Mouse (Mus musculus) liver, embryonic 14.5 days (tissue): Measurements from ENCODE around the gene Dnm3. TPM values are rescaled to one million over a fixed set of nuclear protein-coding genes. Genes with fewer than 3 reads are reported as not detected.

Source experiments
- ATAC-seq: fragments of 200-750 bp; cut with Nextera tagmentation; 2 replicates; pipeline ENCODE4 v1.8.0; 2017; ENCODE audit warnings: moderate number of reproducible peaks, mild to moderate bottlenecking, moderate library complexity; ENCODE audit not compliant: insufficient read depth
- DNase-seq, 3 experiments: peaks; one replicate each; pipeline ENCODE4 v3.0.0-alpha.2; 2012 to 2013; ENCODE audit warnings: low read depth in 3 of 3, low spot score in 3 of 3
- H3K27ac ChIP-seq: fragments of 300-500 bp; sonication (generic); 2 replicates; pipeline ENCODE4 v1.5.1; 2014; ENCODE audit warnings: moderate library complexity, mild to moderate bottlenecking, control low read depth, inconsistent platforms
- H3K27me3 ChIP-seq: fragments of 300-500 bp; sonication (generic); 2 replicates; pipeline ENCODE4 v1.6.1; 2014; ENCODE audit warnings: mild to moderate bottlenecking, low read length, moderate library complexity; ENCODE audit not compliant: control insufficient read depth, insufficient read depth
- H3K36me3 ChIP-seq: fragments of 300-500 bp; sonication (generic); replicated peaks from 2 replicates; pipeline ENCODE4 v1.6.1; 2014; ENCODE audit warnings: low read depth; ENCODE audit not compliant: control insufficient read depth, insufficient read depth
- H3K4me1 ChIP-seq, 2 experiments: fragments of 200-500 bp in 1 of 2; fragments of 300-500 bp in 1 of 2; sonication (generic) in 1 of 2; replicated peaks; 2 replicates each; pipeline ENCODE4 v1.6.1; 2012 to 2014; ENCODE audit warnings: antibody characterized with exemption in 1 of 2, inconsistent platforms in 1 of 2, low read length in 1 of 2; ENCODE audit not compliant: control insufficient read depth in 2 of 2, insufficient read depth in 2 of 2
- H3K4me2 ChIP-seq: fragments of 300-500 bp; sonication (generic); 2 replicates; pipeline ENCODE4 v1.6.1; 2014; ENCODE audit warnings: low read depth, mild to moderate bottlenecking, control low read depth, moderate library complexity
- H3K4me3 ChIP-seq, 2 experiments: fragments of 200-500 bp in 1 of 2; fragments of 300-500 bp in 1 of 2; sonication (generic) in 1 of 2; 2 replicates each; pipeline ENCODE4 v1.5.1; 2012 to 2014; ENCODE audit warnings: low read depth in 2 of 2, low read length in 2 of 2, mild to moderate bottlenecking in 2 of 2, control low read depth in 1 of 2, inconsistent platforms in 1 of 2, moderate library complexity in 1 of 2; ENCODE audit not compliant: insufficient read depth in 1 of 2
- H3K9ac ChIP-seq: fragments of 300-500 bp; sonication (generic); replicated peaks from 2 replicates; pipeline ENCODE4 v1.6.1; 2014; ENCODE audit warnings: mild to moderate bottlenecking, control low read depth, moderate library complexity
- H3K9me3 ChIP-seq: fragments of 300-500 bp; sonication (generic); 2 replicates; pipeline ENCODE4 v1.6.1; 2016; ENCODE audit warnings: low read length, mixed read lengths; ENCODE audit not compliant: control insufficient read depth
- CTCF ChIP-seq: IDR thresholded peaks from 2 replicates; pipeline ENCODE4 v1.5.1; 2016; ENCODE audit warnings: antibody characterized with exemption, low read depth, control low read depth
- EP300 ChIP-seq: IDR thresholded peaks from 2 replicates; pipeline ENCODE4 v1.6.1; 2016; ENCODE audit warnings: antibody characterized with exemption, low read depth
- WGBS: fragments of 180-500 bp; shearing (Covaris S2); extraction: QIAGEN DNeasy Blood & Tissue Kit; methylation state at CpG from one replicate; pipeline ENCODE4 v1.1.7; 2014; ENCODE audit not compliant: insufficient replicate concordance; 5-methylcytosine and 5-hydroxymethylcytosine counted together
- polyA plus RNA-seq, 2 experiments: library from polyadenylated mRNA; depleted of rRNA in 1 of 2; stranded (reverse) in 1 of 2; unstranded in 1 of 2; fragments of >200 nt; fragmentation: Nextera tagmentation in 1 of 2; extraction: Ambion mirVana in 1 of 2; gene quantifications; 2 replicates each; pipeline versions ENCODE4 v1.2.1 to v1.2.3; 2012 to 2014

Gene Dnm3
- polyA plus RNA-seq, 2 experiments: 0.61 to 0.96 TPM

DNA sequence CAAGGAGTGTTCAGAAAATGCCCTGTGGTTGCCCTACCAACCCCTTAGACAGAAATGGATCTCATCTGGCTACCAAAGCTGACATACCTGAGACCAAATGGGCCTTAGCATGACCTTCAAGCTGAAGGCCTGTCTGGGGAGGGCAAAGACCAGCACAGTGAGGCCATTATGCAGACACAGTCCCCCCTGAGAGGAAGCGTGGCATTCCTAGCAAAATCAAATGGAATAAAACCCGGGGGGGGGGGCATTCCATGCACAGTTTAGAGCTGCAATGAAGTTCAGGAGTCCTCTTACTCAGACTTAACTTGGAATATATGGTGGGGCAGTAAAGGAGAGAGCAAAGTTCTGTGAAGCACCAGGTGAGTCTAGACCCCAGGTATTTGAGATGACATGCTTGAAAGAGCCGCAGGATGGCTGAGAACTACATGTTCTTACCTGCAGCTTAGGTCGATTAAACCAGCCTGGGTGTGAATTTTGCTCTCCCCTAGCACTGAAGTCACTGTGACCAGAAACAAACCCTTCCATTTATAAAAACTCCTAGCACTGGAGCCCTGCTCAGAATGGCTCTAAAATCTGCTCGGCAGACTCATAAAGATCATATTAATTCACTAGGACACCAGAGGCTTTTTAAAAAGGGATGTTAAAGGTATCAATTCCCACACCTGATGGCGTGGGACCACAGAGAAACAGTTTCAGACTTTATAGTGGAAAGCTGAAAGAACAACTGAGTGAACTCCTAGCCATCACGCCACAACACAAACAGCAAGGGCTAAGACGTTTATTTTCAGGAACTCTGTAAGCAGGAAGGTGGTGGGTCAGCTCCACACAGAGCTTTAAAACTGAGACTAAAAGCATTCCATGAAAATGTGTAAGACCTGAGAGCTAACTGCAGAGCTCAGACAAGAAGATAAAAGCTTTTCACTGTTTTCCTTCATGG lies 350.7 kb downstream of the Dnm3 start:
- 48% methylated on average over 8 of the region's 8 CpGs for WGBS
- no peaks in the 10 kb centered on the region for H3K36me3 ChIP-seq
- H3K27me3 ChIP-seq: no peaks in the 10 kb centered on the region
- H3K27ac ChIP-seq: no peak overlapping the region
- no peak overlapping the region for H3K9ac ChIP-seq
- no peaks in the 10 kb centered on the region for H3K9me3 ChIP-seq
- H3K4me2 ChIP-seq: no peak overlapping the region
- H3K4me1 ChIP-seq: no peaks in the 10 kb centered on the region
- TF ChIP-seq EP300: no peak
- no peak for TF ChIP-seq CTCF
- H3K4me3 ChIP-seq: no peak overlapping the region
- ATAC-seq: no peak
- no peak for DNase-seq

DNA sequence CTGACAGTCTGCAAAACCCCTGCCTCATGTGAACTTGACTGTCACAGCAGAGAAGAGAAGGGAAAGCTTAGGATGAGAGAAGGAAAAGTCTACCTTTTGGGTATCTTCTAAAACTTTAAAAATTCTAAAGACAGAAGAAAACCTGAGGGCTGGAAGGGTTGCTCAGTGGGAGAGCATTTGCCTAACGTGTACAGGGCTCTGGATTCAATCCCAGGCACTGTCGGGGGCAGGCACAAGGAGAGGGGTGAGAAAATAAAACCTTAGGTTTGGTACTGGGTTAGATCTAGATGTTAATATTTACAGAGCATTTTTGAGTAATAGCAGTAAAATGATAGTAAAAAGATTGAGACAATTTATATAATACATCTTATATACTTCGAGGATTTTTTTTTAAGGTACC lies 353.4 kb downstream of the Dnm3 start:
- TF ChIP-seq EP300 (no peak), CTCF (no peak)
- Histone ChIP-seq H3K9me3 (no peaks in the 10 kb centered on the region), H3K36me3 (no peaks in the 10 kb centered on the region), H3K4me3 (no peak overlapping the region), H3K27ac (no peak overlapping the region), H3K27me3 (no peaks in the 10 kb centered on the region), H3K4me1 (no peaks in the 10 kb centered on the region), H3K9ac (no peak overlapping the region), H3K4me2 (no peak overlapping the region)
- ATAC-seq (no peak), DNase-seq (no peak)
- WGBS: 59% methylated on average over 3 of the region's 3 CpGs

DNA sequence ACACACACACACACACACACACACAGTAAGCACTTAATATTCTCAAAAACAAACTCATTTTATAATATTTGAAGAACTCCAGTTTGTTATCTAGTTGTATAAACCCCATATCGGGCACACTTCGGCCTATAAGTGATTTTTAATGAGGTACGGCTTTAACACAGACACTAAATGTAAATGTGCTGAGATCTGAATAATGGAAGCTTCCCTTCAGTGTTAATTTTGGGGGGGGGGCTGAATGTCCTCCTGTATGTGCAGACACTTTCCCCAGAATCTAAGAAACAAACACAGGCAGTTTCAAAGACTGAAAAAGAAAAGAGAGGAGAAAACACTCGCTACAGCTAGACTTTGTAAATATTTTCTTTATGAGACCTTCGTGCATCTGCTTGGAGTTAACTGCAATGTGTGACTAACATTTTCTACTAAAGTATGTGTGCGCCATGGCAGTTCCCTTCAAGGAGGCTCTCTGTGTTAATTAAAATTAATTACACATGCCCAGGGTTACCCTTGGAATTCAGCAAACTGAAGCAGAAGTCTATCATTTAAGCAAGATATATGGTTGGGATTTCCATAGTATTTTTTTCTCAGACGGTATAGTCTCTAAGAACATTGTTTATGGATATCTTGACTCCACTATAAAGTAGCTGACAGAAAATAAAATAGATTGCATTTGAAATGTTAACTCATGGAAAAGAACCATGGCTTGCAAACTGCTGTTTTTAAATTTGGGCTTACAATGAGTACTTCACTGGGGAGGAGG lies 356.2 kb downstream of the Dnm3 start:
- no peak overlapping the region for H3K4me2 ChIP-seq
- ATAC-seq: no peak
- WGBS: 64% methylated on average over 7 of the region's 7 CpGs

DNA sequence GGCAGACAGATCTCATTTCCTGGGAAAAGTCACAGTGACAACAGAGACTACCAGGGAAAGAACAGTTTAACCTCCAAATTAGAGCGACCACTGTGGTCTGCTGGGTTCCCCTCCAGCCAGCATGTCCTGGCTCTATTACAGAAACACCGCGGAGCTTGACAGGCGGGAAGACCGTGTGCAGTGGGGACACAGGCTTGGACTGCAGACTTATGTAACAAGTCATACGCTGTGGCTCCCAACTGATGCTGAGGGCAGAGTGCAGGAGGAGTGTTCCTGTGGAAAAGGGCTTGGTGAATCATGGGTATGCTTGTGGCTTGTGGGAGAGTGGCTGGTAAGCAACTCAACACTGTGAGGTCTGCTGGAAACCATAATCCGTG lies 368.4 kb downstream of the Dnm3 start:
- ATAC-seq: no peak
- Histone ChIP-seq H3K4me2 (no peak overlapping the region), H3K27me3 (no peaks in the 10 kb centered on the region), H3K9ac (no peak overlapping the region), H3K4me1 (no peaks in the 10 kb centered on the region), H3K4me3 (no peak overlapping the region), H3K36me3 (no peaks in the 10 kb centered on the region), H3K9me3 (no peaks in the 10 kb centered on the region), H3K27ac (no peak overlapping the region)
- no peak for DNase-seq
- 61% methylated on average over 7 of the region's 7 CpGs for WGBS
- no peak for TF ChIP-seq EP300

More for the DNA sequence above, 356.2 kb downstream of the Dnm3 start:
- Histone ChIP-seq H3K9me3 (no peaks in the 10 kb centered on the region), H3K9ac (no peak overlapping the region), H3K4me3 (no peak overlapping the region), H3K27ac (no peak overlapping the region), H3K36me3 (no peaks in the 10 kb centered on the region), H3K4me1 (no peaks in the 10 kb centered on the region), H3K27me3 (no peaks in the 10 kb centered on the region)
- no peak for TF ChIP-seq EP300
- no peak for DNase-seq

DNA sequence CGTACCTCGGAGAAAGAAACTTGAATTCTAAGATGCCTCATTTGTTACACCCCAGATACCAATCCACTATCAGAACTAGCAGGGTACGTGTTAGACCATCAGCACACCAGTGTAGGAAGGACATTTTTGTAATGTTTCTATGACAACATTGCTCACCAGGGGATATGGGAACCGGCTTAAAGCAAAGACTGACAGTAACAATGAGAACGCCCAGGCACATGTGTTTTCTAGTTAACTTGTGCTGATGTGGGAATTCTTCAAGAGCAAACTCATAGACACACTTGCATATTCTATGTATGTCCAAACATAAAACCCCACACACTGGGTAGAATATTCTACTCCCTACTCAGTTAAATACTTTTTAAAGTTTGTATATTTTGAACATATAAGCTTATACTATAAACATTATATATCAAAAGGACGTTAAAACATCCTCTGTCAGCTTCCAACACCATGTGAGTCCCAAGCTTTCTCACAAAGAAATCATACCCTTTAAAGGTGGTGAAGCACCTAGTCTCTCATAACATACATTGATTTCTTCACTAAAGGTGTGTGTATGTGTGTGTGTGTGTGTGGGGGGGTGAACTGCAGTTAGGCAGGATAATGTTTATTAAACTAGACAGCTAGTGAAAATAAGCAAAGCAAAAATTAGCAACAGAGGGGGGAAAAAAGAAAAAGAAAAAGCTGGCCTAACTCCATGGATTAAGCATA lies 369.0 kb downstream of the Dnm3 start:
- 60% methylated on average over 6 of the region's 6 CpGs for WGBS
- no peak overlapping the region for H3K27ac ChIP-seq
- no peak for ATAC-seq

More for the DNA sequence above, 369.0 kb downstream of the Dnm3 start:
- Histone ChIP-seq H3K4me3 (no peak overlapping the region), H3K27me3 (no peaks in the 10 kb centered on the region), H3K36me3 (no peaks in the 10 kb centered on the region), H3K4me1 (no peaks in the 10 kb centered on the region), H3K4me2 (no peak overlapping the region), H3K9me3 (no peaks in the 10 kb centered on the region), H3K9ac (no peak overlapping the region)
- no peak for TF ChIP-seq CTCF
- no peak for TF ChIP-seq EP300
- DNase-seq: no peak
